Mouse (Mus musculus): ENCODE results near the gene Hoxb7.

Hoxb7 gene

GRCm38 (mm10) chr11:96327122-96327521, 40.7 kb downstream of the Hoxb7 start:
- ATAC-seq (ENCODE audit: insufficient number of reproducible peaks, low FRiP score, low TSS enrichment) = no peak

DNA sequence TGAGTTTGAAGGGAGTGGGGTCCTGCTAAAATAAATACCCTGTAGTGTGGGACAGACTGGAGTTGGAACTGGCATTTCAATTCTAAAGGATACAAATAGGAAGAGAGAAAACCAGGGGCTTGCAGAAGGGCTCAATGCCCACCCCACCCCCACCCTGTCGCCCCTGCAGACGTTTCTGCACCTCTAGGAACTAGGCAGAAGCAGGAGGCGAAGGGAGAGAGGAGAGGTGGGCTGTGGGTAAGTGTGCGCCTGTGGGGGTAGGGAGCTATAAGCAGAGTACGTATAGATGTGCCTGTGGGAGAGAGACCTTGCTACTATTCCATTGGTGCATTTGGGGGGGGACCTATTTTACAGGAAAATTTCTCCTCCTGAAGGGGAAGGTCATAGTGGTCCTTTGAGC, 41.3 kb downstream of the Hoxb7 start:
- ATAC-seq (ENCODE audit: insufficient number of reproducible peaks, low FRiP score, low TSS enrichment) = no peak

GRCm38 (mm10) chr11:96328605-96329004, 42.2 kb downstream of the Hoxb7 start:
- ATAC-seq (ENCODE audit: insufficient number of reproducible peaks, low FRiP score, low TSS enrichment) = no peak

- ATAC-seq (ENCODE audit: insufficient number of reproducible peaks, low FRiP score, low TSS enrichment) = no peak
Measured at GRCm38 (mm10) chr11:96332105-96332504, 45.7 kb downstream of the Hoxb7 start.

GRCm38 (mm10) chr11:96332618-96333032, 46.2 kb downstream of the Hoxb7 start:
- no peak for ATAC-seq (ENCODE audit: insufficient number of reproducible peaks, low FRiP score, low TSS enrichment)

- ATAC-seq (ENCODE audit: insufficient number of reproducible peaks, low FRiP score, low TSS enrichment) = no peak
Measured at GRCm38 (mm10) chr11:96333241-96334001, 47.0 kb downstream of the Hoxb7 start.

GRCm38 (mm10) chr11:96334002-96334364, 47.6 kb downstream of the Hoxb7 start:
- no peak for ATAC-seq (ENCODE audit: insufficient number of reproducible peaks, low FRiP score, low TSS enrichment)

DNA sequence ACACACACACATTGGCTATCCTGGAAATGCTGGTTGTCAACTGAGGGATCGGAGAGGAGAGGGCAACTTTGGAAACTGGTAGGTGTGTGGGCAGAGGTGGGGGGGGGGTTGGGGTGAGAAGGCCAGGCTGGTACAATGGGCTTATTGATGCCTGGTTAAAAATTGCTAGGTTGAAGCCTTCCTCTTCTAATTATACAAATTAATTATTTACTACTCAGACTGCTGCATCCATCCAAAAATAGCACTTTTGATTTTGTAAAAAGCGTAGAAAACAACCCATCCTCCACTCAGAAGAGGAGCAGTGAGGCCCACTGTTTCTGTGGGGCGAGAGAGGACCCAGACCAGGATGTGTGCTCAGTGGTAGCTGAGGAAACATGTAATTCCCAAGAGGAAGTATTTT, 48.6 kb downstream of the Hoxb7 start:
- no peak for ATAC-seq (ENCODE audit: insufficient number of reproducible peaks, low FRiP score, low TSS enrichment)

- no peak for ATAC-seq (ENCODE audit: insufficient number of reproducible peaks, low FRiP score, low TSS enrichment)
Measured at GRCm38 (mm10) chr11:96336597-96336996, 50.2 kb downstream of the Hoxb7 start.

GRCm38 (mm10) chr11:96337026-96337425, 50.6 kb downstream of the Hoxb7 start:
- ATAC-seq (ENCODE audit: insufficient number of reproducible peaks, low FRiP score, low TSS enrichment) = no peak

- ATAC-seq (ENCODE audit: insufficient number of reproducible peaks, low FRiP score, low TSS enrichment) = no peak
Measured at GRCm38 (mm10) chr11:96338957-96339855, 52.8 kb downstream of the Hoxb7 start.

Data from cerebellum, adult (tissue).